Mouse (Mus musculus): Measurements from ENCODE around the gene Btc. TPM values are rescaled to one million over a fixed set of nuclear protein-coding genes. Genes with fewer than 3 reads are reported as not detected.

The Btc gene
- polyA plus RNA-seq, 1 experiment from 2014 or later, result 2.7 TPM

- Histone ChIP-seq H3K9ac (ENCODE audit: low read length) (no peak overlapping the region), H3K27ac (ENCODE audit: low read length) (no peak overlapping the region), H3K36me3 (ENCODE audit: control insufficient read depth, insufficient read depth) (no peaks in the 10 kb centered on the region), H3K9me3 (replicated peaks; ENCODE audit: control insufficient read depth, low read length) (no peaks in the 10 kb centered on the region), H3K27me3 (ENCODE audit: control insufficient read depth, insufficient read depth, low read length) (no peaks in the 10 kb centered on the region), H3K4me2 (ENCODE audit: low read depth, low read length) (no peak overlapping the region), H3K4me1 (ENCODE audit: control insufficient read depth, insufficient read depth, low read length) (no peaks in the 10 kb centered on the region), H3K4me3 (ENCODE audit: low read length) (no peak overlapping the region)
- ATAC-seq (replicated peaks; ENCODE audit: extremely low read depth, insufficient read depth, low FRiP score), result no peak
- 83% methylated on average over 4 of the region's 4 CpGs for WGBS
These were observed 68.6 kb downstream of the Btc start for GRCm38 (mm10) chr5:91334227-91334626.

GRCm38 (mm10) chr5:91332079-91332865, 70.5 kb downstream of the Btc start:
- H3K4me1 ChIP-seq (ENCODE audit: control insufficient read depth, insufficient read depth, low read length), result no peaks in the 10 kb centered on the region
- WGBS, result 61% methylated on average over 4 of the region's 4 CpGs
- H3K9ac ChIP-seq (ENCODE audit: low read length), result no peak overlapping the region
- H3K27ac ChIP-seq (ENCODE audit: low read length), result no peak overlapping the region
- no peak overlapping the region for H3K4me2 ChIP-seq (ENCODE audit: low read depth, low read length)
- no peaks in the 10 kb centered on the region for H3K36me3 ChIP-seq (ENCODE audit: control insufficient read depth, insufficient read depth)
- no peaks in the 10 kb centered on the region for H3K27me3 ChIP-seq (ENCODE audit: control insufficient read depth, insufficient read depth, low read length)
- H3K9me3 ChIP-seq (replicated peaks; ENCODE audit: control insufficient read depth, low read length), result 0 out of 2 replicates have a peak, but pooled peaks cover 3% of the 10 kb centered on the region
- no peak for ATAC-seq (replicated peaks; ENCODE audit: extremely low read depth, insufficient read depth, low FRiP score)
- no peak overlapping the region for H3K4me3 ChIP-seq (ENCODE audit: low read length)

DNA sequence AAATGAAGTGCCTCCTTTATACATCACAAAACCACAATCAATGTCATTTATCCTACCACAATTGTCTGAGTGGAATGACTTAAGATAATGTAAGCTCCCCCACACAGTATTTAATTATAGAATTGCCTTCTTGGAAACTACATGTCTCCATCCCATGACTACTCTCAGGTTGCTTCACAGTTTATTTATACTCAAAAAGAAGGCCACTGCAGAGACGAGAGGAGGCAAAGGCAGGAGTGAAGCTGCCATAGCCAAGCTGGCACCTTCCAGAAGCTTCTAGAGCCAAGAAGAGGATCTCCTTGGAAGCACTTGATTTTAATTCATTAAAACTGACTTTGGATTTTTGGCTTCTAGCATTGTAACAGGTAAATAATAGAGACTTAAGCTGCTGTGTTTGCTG, 81.0 kb downstream of the Btc start:
- no peak for ATAC-seq (replicated peaks; ENCODE audit: extremely low read depth, insufficient read depth, low FRiP score)
- WGBS, result 63% methylated on average over 1 of the region's 1 CpGs

GRCm38 (mm10) chr5:91320348-91320747, 82.4 kb downstream of the Btc start:
- Histone ChIP-seq H3K36me3 (ENCODE audit: control insufficient read depth, insufficient read depth) (no peaks in the 10 kb centered on the region), H3K9me3 (replicated peaks; ENCODE audit: control insufficient read depth, low read length) (no peaks in the 10 kb centered on the region), H3K27me3 (ENCODE audit: control insufficient read depth, insufficient read depth, low read length) (no peaks in the 10 kb centered on the region), H3K4me2 (ENCODE audit: low read depth, low read length) (no peak overlapping the region), H3K4me1 (ENCODE audit: control insufficient read depth, insufficient read depth, low read length) (no peaks in the 10 kb centered on the region), H3K9ac (ENCODE audit: low read length) (no peak overlapping the region), H3K4me3 (ENCODE audit: low read length) (no peak overlapping the region), H3K27ac (ENCODE audit: low read length) (no peak overlapping the region)
- ATAC-seq (replicated peaks; ENCODE audit: extremely low read depth, insufficient read depth, low FRiP score), result no peak
- 74% methylated on average over 4 of the region's 4 CpGs for WGBS

More for the DNA sequence above, 81.0 kb downstream of the Btc start:
- Histone ChIP-seq H3K9ac (ENCODE audit: low read length) (no peak overlapping the region), H3K4me3 (ENCODE audit: low read length) (no peak overlapping the region), H3K27ac (ENCODE audit: low read length) (no peak overlapping the region), H3K4me2 (ENCODE audit: low read depth, low read length) (no peak overlapping the region), H3K4me1 (ENCODE audit: control insufficient read depth, insufficient read depth, low read length) (no peaks in the 10 kb centered on the region), H3K27me3 (ENCODE audit: control insufficient read depth, insufficient read depth, low read length) (no peaks in the 10 kb centered on the region), H3K9me3 (replicated peaks; ENCODE audit: control insufficient read depth, low read length) (no peaks in the 10 kb centered on the region), H3K36me3 (ENCODE audit: control insufficient read depth, insufficient read depth) (no peaks in the 10 kb centered on the region)

GRCm38 (mm10) chr5:91313971-91314370, 88.8 kb downstream of the Btc start:
- no peak overlapping the region for H3K4me3 ChIP-seq (ENCODE audit: low read length)
- no peak overlapping the region for H3K4me2 ChIP-seq (ENCODE audit: low read depth, low read length)
- no peaks in the 10 kb centered on the region for H3K9me3 ChIP-seq (replicated peaks; ENCODE audit: control insufficient read depth, low read length)
- H3K27ac ChIP-seq (ENCODE audit: low read length), result no peak overlapping the region
- H3K36me3 ChIP-seq (ENCODE audit: control insufficient read depth, insufficient read depth), result no peaks in the 10 kb centered on the region
- no peaks in the 10 kb centered on the region for H3K27me3 ChIP-seq (ENCODE audit: control insufficient read depth, insufficient read depth, low read length)
- H3K4me1 ChIP-seq (ENCODE audit: control insufficient read depth, insufficient read depth, low read length), result no peaks in the 10 kb centered on the region
- no peak for ATAC-seq (replicated peaks; ENCODE audit: extremely low read depth, insufficient read depth, low FRiP score)
- H3K9ac ChIP-seq (ENCODE audit: low read length), result no peak overlapping the region
- WGBS, result 40% methylated on average over 4 of the region's 4 CpGs

GRCm38 (mm10) chr5:91311767-91312166, 91.0 kb downstream of the Btc start:
- Histone ChIP-seq H3K4me2 (ENCODE audit: low read depth, low read length) (no peak overlapping the region), H3K36me3 (ENCODE audit: control insufficient read depth, insufficient read depth) (no peaks in the 10 kb centered on the region), H3K9ac (ENCODE audit: low read length) (no peak overlapping the region), H3K27me3 (ENCODE audit: control insufficient read depth, insufficient read depth, low read length) (no peaks in the 10 kb centered on the region), H3K27ac (ENCODE audit: low read length) (no peak overlapping the region), H3K4me3 (ENCODE audit: low read length) (no peak overlapping the region), H3K9me3 (replicated peaks; ENCODE audit: control insufficient read depth, low read length) (no peaks in the 10 kb centered on the region), H3K4me1 (ENCODE audit: control insufficient read depth, insufficient read depth, low read length) (no peaks in the 10 kb centered on the region)
- no peak for ATAC-seq (replicated peaks; ENCODE audit: extremely low read depth, insufficient read depth, low FRiP score)
- WGBS, result 27% methylated on average over 4 of the region's 4 CpGs

DNA sequence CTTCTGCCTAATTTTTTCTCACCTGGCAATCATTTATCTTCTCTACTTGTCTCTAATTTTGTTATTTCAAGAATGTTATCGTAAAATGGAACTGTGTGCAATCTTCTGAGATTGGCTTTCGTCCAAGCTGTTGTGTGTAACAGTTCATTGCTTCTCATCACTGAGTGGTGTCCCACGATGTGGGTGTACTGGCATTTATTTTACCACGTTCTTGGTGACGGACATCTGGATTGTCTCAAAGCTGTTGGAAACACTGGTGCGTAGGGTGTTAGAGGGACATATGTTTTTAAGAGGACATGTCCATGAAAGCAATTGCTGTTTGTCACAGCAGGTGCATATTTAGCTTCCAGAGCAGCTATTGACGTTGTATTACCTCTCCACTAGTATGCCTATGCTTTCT, 94.2 kb downstream of the Btc start:
- WGBS, result 37% methylated on average over 7 of the region's 7 CpGs
- H3K4me2 ChIP-seq (ENCODE audit: low read depth, low read length), result no peak overlapping the region
- H3K27me3 ChIP-seq (ENCODE audit: control insufficient read depth, insufficient read depth, low read length), result no peaks in the 10 kb centered on the region
- no peak overlapping the region for H3K27ac ChIP-seq (ENCODE audit: low read length)
- no peak overlapping the region for H3K4me3 ChIP-seq (ENCODE audit: low read length)
- H3K9ac ChIP-seq (ENCODE audit: low read length), result no peak overlapping the region
- ATAC-seq (replicated peaks; ENCODE audit: extremely low read depth, insufficient read depth, low FRiP score), result no peak
- no peaks in the 10 kb centered on the region for H3K4me1 ChIP-seq (ENCODE audit: control insufficient read depth, insufficient read depth, low read length)
- H3K9me3 ChIP-seq (replicated peaks; ENCODE audit: control insufficient read depth, low read length), result no peaks in the 10 kb centered on the region
- H3K36me3 ChIP-seq (ENCODE audit: control insufficient read depth, insufficient read depth), result no peaks in the 10 kb centered on the region

GRCm38 (mm10) chr5:91307907-91308306, 94.9 kb downstream of the Btc start:
- no peaks in the 10 kb centered on the region for H3K4me1 ChIP-seq (ENCODE audit: control insufficient read depth, insufficient read depth, low read length)
- H3K36me3 ChIP-seq (ENCODE audit: control insufficient read depth, insufficient read depth), result no peaks in the 10 kb centered on the region
- H3K4me3 ChIP-seq (ENCODE audit: low read length), result no peak overlapping the region
- no peak overlapping the region for H3K27ac ChIP-seq (ENCODE audit: low read length)
- WGBS, result 3% methylated on average over 1 of the region's 1 CpGs
- H3K9ac ChIP-seq (ENCODE audit: low read length), result no peak overlapping the region
- no peak overlapping the region for H3K4me2 ChIP-seq (ENCODE audit: low read depth, low read length)
- no peaks in the 10 kb centered on the region for H3K9me3 ChIP-seq (replicated peaks; ENCODE audit: control insufficient read depth, low read length)
- ATAC-seq (replicated peaks; ENCODE audit: extremely low read depth, insufficient read depth, low FRiP score), result no peak
- H3K27me3 ChIP-seq (ENCODE audit: control insufficient read depth, insufficient read depth, low read length), result no peaks in the 10 kb centered on the region

All from heart, embryonic 16.5 days (tissue).